Mouse (Mus musculus) MEL (cell line): ENCODE measurements at regions not wholly inside any gene's neighbourhood (a gene's known extent, or its start where the extent isn't known, plus 50 kb on each side); places are given as distances from the start of the nearest gene placed in this dataset.

ENCODE experiments used
- CTCF ChIP-seq, 3 experiments: IDR thresholded peaks in 2 of 3; conservative IDR thresholded peaks in 1 of 3; 2 replicates each; pipeline ENCODE4 v1.5.1; 2011 to 2012; ENCODE audit warnings: low read length in 3 of 3, low read depth in 2 of 3, mild to moderate bottlenecking in 2 of 3, improper control_type of control experiment in 1 of 3, inconsistent platforms in 1 of 3, mixed read lengths in 1 of 3, moderate library complexity in 1 of 3; ENCODE audit not compliant: control insufficient read depth in 1 of 3, insufficient read depth in 1 of 3, poor library complexity in 1 of 3, severe bottlenecking in 1 of 3
- E2F4 ChIP-seq: IDR thresholded peaks from 2 replicates; pipeline ENCODE4 v1.6.1; 2011; ENCODE audit warnings: low read depth, low read length, improper control_type of control experiment, borderline replicate concordance
- MAX ChIP-seq: IDR thresholded peaks from 2 replicates; pipeline ENCODE4 v1.6.1; 2011; ENCODE audit warnings: low read length, improper control_type of control experiment
- MXI1 ChIP-seq: IDR thresholded peaks from 2 replicates; pipeline ENCODE4 v1.6.1; 2011; ENCODE audit warnings: mild to moderate bottlenecking, low read depth, low read length, improper control_type of control experiment
- NRF1 ChIP-seq: IDR thresholded peaks from 2 replicates; pipeline ENCODE4 v1.6.1; 2014; ENCODE audit warnings: low read depth, mild to moderate bottlenecking, inconsistent platforms, low read length, improper control_type of control experiment, moderate library complexity; ENCODE audit not compliant: poor library complexity, insufficient read depth, severe bottlenecking
- POLR2A ChIP-seq, 2 experiments: IDR thresholded peaks; 2 replicates each; pipeline ENCODE4 v1.6.1; 2011 to 2012; ENCODE audit warnings: low read length in 2 of 2, mild to moderate bottlenecking in 2 of 2, control low read depth in 1 of 2, improper control_type of control experiment in 1 of 2, low read depth in 1 of 2, moderate library complexity in 1 of 2; ENCODE audit not compliant: control insufficient read depth in 1 of 2, insufficient read depth in 1 of 2, poor library complexity in 1 of 2
- RAD21 ChIP-seq: IDR thresholded peaks from 2 replicates; pipeline ENCODE4 v1.6.1; 2011; ENCODE audit warnings: mild to moderate bottlenecking, low read depth, low read length, improper control_type of control experiment

GRCm38 (mm10) chr3:154418177-154418832, 87.8 kb upstream of the Lhx8 start:
- TF ChIP-seq POLR2A (IDR thresholded peaks at IDR 0.05; ENCODE audit: control insufficient read depth in 1 of 2, insufficient read depth in 1 of 2, low read depth in 1 of 2, low read length in 2 of 2, poor library complexity in 1 of 2) (no peak), MAX (no peak), CTCF (IDR thresholded peaks at IDR 0.05 in 2 of 3, conservative IDR thresholded peaks at IDR 0.05 in 1 of 3; ENCODE audit: control insufficient read depth in 1 of 3, insufficient read depth in 1 of 3, low read depth in 2 of 3, low read length in 3 of 3, poor library complexity in 1 of 3, severe bottlenecking in 1 of 3) (no peak), MXI1 (no peak), RAD21 (no peak), NRF1 (no peak), E2F4 (no peak)
